Mouse (Mus musculus): Measurements from ENCODE around the gene Pced1b. TPM values are rescaled to one million over a fixed set of nuclear protein-coding genes. Genes with fewer than 3 reads are reported as not detected.
A peak's percentile ranks its signal among the peaks of the same experiment; 100 is the strongest.
"Not testable (repeated sequence)": the region's sequence is repeated elsewhere in the genome, so short reads cannot be mapped to it uniquely, and the experiment has no call there.

Pced1b gene
- total RNA-seq (2021) = 1 to 10 TPM; 9.3 to 9.6 TPM

DNA sequence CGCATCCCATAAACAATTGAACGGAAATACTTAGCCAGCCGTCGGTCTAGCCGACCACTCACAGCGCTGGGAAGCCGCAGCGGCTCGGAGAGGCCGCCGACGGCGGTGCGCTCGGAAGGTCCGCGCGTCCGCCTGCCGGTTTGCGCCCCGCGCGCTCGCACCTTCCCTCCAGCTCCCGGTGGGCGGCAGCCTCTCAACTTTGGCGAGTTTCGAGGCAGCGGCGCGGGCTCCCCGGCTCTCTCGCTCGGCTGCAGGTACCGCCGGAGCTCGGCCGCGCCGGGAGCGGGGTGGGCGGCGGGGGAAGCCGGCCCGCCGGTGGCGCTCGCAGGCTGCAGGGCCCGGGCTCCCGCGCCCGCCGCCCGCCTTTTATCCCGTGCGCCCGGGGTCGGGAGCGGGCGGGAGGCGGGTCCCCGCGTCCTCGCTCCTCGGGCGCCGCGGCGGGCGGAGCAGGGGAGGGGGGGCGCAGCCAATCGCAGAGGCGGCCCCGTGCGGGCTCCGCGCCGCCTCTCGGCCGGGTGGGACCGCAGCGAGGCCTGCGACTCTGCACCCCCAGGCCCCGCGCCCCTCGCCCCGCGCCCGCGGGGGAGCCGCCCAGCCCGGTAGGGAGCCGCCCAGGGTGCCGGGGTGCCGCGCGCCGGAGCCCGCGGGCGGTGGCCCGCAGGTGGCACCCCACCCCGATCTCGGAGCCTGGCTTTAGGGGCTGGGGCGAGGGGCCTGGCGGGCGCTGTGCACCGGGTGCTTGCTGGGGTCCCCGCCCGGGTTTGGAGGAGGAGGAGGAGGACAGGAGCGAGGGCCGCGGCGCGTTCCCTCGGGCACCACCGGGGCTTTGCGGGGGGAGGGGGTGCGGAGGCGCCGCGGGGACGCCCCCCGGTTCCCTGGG lies at the start of gene Pced1b, which contains the start of gene Amigo2:
Gene Pced1b (plus strand): TSS at position 197 of the 880 bp plus-strand sequence.
Gene Amigo2 (minus strand): TSS at position 377 of the 880 bp plus-strand sequence.
- peak; percentile 45 to 55 for DNase-seq (ENCODE audit: extremely low spot score in 1 of 2, low spot score in 1 of 2)

DNA sequence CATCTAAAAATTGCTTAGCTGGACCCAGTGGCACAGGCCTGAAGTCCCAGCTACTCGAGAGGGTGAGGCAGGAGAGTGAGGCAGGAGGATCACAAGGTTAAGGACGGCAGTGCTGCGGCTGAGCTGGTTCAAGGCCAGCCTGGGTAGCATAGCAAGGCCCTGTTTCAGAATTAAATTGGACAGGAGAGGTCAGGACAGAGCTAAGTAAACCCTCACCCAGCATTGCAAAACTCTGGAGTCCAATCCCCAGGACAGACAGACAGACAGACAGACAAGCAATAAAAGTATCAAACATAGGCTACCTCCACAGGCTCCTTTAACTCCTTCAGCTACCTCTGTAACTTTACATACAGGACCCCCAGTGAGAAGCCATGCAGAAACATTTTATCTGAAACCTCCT lies 42.0 kb upstream of the Pced1b start:
- DNase-seq (ENCODE audit: extremely low spot score in 1 of 2, low spot score in 1 of 2) = no peak

DNA sequence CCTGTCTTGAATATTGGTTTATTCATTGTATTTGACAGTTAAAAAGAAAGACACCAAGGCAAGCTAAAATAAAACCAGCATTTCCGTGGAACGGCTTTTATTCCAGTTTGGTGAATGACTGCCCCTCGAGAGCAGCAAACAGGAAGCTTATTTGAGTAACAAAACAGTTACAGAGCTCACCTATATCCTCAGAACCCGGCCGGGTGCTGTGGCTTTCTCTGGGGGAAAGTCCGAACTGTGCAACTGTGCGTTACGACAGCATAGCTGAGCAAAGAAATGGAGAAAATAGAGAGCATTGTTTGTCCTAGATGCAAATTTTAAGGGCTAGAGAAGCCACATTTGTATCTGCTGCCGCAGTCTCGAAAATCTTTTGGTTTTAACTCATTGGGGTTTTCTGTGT lies 41.1 kb upstream of the Pced1b start:
- no peak for DNase-seq (ENCODE audit: extremely low spot score in 1 of 2, low spot score in 1 of 2)

DNA sequence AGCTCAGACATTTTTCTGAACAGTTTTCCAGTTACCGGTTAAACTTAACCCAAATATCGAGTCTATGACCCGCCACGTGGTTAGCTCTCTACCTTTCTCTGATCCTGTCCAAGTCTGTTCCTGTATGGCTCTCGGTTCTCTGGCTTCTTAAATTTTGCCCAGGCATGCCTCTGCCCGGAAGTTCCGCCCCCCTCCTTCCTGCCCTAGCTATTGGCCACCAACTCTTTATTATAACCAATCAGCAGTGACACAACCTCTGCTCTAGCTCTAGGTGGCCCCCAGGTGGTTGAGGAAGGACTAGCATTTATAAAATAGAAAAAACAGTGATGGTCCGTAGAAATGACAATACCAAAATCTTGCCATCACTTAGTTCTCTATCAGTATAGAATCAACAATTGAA lies 40.4 kb upstream of the Pced1b start:
- DNase-seq (ENCODE audit: extremely low spot score in 1 of 2, low spot score in 1 of 2) = no peak

DNA sequence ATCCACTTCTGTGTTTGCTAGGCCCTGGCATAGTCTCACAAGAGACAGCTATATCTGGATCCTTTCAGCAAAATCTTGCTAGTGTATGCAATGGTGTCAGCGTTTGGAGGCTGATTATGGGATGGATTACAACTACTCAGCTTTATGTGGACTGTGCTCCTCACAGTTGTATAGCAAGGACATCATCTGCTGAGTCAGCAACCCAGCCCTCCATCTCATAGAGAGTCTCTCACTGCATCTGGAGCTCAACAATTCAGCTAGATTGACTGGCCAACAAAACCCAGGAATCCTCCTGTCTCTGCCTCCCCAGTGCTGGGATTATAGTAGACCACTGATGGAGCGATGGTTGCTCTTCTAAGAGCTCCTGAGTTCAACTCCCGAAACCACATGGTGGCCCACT lies 37.2 kb upstream of the Pced1b start:
- not testable (repeated sequence) for DNase-seq (ENCODE audit: extremely low spot score in 1 of 2, low spot score in 1 of 2)

DNA sequence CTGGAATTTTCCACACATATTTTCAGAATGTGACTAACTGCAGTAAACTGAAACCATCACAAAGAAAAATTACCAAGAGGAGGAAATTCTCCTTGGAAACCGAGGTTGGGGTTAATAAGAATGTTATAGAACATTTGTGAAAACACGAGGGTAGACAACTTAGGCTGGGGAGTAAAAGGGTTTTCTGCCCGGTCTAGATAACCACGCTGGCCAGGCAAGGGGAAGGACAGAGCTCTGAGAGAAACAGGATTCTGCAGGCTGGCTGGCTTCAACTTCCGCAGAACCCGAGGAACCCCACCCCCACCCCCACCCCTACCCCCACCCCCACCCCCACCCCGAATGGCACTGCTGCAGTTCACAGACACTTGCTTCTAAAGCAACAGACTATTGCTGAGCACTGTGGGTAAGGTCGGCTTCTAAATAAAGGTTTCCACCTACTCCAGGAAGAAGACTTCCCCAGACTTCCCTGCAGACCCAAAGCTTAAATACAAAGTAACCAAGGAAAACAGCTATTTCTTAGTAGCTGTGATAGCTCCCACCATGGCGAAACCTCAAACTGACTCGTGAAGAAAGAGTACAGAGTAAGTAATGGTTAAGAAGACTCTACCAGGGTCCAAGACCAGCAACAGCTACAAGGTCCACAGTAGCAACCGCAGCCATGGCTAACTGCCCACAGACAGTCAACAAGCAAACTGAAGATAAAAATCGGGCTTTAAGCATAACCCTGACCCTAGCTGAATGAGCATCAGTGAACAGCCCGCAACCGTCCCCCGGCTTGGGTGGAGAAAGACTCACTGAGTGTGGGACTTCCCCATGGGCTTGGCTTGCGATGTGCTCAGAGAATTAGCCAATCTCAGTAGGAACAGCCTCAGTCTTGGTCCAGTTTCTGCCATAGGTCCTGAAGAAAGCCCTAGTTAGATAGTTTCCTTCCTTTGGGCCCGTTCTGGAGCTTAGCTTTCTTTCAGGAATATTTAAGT lies 34.1 kb upstream of the Pced1b start:
- DNase-seq (ENCODE audit: extremely low spot score in 1 of 2, low spot score in 1 of 2) = no peak

DNA sequence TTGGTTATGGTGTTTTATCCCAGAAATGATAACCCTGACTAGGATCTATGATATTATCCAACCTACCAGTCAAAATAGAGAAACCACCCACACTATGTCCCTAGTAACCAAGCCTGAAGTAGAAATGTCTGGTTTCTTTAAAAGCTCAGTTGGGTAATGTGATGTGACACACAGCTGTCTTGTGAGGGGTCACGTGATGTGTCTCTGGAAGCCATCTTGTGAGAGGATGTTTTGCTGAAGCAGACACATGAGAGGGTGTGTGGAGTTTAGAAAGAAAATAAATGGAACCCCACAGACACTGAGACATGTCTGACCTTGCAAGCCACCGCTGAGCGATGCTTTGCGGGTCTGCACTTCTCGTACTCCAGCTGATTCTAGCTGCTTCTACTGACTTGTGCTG lies 30.1 kb upstream of the Pced1b start:
- DNase-seq (ENCODE audit: extremely low spot score in 1 of 2, low spot score in 1 of 2) = no peak

DNA sequence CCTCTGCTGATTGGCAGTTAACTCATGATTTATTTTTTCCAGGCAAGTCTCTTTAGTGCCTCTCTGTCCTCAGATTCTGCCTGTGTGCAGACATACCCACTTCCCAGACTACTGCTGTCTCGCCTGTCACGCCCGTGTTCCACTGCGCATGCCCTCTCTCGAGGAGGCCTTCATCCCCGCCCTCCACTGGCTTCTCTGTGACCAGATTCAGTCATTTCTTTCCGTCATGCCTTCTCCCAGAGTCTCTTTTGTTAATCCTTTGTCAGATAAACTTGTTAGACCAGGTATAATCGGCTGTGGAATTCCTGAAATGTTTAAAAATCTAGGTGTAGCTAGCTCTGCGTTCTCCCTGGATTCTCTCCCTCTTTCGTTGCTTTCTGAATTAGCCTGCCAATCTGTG lies 23.5 kb upstream of the Pced1b start:
- DNase-seq (ENCODE audit: extremely low spot score in 1 of 2, low spot score in 1 of 2) = no peak

DNA sequence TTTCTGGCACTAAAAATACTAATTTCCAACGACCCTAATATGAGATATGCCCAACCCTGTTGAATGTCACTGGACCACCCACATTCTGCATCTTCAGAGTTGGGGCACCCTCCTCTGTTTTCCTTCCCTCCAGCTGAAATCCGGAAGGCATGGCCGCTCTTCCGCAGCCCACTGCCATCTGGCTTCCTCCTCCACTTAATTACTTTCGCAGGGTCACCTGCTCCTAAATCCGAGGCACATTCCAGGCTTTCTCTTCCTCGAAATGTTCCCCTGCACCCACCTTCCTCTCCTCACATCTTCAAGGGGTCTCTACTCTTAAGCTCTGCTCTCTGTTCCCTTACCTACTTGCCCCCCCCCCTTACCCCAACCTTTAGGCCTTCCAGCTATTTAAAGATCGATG lies 22.9 kb upstream of the Pced1b start:
- no peak for DNase-seq (ENCODE audit: extremely low spot score in 1 of 2, low spot score in 1 of 2)

DNA sequence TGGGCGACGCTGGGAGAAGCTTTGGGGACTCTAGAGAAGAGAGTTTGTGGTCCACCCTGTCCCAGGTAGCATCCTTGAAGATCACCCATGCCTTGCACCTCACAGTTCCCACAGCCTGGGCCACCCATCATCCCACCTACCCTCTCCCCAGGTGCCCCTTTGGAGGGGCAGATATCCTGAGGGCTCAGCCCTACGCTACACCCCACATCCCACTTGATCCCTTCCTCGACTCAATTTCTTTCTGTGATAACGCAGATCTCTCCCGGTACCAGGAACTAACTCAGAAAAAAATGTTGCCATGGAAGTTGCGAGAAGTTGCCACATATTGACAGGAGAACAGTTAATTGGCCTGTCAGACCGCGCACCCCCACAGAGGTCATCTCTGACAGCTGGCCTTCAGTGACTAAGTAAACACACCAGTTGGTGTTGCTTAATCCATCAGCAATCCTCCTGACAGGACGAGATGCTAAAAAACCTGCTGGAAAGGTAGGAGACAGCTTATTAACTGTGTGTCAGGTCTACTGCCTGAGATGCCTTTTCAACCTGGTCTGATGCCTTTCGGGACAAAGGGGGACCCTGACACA lies 17.3 kb upstream of the Pced1b start:
- no peak for DNase-seq (ENCODE audit: extremely low spot score in 1 of 2, low spot score in 1 of 2)

DNA sequence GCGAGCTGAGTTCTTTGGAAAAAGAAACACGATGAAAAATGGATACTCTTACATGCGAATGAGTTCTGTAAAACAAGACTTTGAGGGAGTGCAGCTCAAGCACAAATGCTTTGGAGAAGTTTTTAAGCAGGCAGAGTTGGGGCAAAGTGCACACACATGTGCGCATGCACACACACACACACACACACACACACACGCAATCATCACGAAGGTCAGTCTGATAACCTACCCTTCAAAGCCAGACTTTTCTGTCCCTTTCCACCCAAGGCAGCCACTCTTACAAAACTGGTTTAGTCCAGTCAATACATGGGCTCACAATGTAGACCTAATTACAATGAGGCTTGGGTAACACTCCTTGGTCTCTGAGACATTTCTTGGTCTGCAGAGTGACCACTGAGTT lies 12.8 kb upstream of the Pced1b start:
- no peak for DNase-seq (ENCODE audit: extremely low spot score in 1 of 2, low spot score in 1 of 2)

DNA sequence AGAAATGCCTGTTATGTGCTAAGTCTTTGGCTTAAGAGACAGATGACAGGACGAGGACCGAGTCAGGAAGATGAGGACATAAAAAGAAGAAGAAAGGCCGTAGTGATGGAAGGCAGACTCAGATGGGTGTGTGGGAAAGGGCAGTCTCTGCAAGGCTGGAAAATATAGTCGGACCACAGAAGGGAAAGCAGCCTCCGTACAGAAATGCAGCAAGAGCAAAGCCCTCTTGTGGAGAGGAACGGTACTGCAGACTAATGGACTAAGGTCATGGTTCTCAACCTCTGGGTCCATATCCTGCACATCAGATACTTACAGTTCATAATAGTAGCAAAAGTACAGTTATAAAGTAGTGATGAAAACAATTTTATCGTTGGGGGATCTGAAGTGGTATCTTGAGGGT lies 11.7 kb upstream of the Pced1b start:
- DNase-seq (ENCODE audit: extremely low spot score in 1 of 2, low spot score in 1 of 2) = peak in 1 of 2 experiments; percentile 59

DNA sequence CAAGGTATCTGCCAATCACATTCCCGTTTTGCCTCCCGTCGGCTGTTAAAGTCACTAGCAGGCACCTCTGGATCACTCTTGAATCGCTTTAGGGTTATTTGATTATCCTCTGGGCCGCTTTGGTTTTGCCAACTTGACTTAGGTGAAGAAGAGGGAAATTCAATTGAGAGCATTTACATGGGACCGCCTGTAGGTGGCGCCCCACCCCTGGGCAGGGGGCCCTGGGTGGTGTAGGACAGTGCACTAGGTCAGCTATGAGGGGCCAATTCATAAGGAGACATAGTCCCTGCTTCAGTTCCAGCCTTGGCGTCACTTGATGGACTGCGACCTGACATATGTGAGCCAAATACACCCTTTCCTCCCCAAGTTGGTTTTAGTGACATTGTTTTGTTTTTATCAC lies 10.0 kb upstream of the Pced1b start:
- DNase-seq (ENCODE audit: extremely low spot score in 1 of 2, low spot score in 1 of 2) = peak in 1 of 2 experiments; percentile 33

DNA sequence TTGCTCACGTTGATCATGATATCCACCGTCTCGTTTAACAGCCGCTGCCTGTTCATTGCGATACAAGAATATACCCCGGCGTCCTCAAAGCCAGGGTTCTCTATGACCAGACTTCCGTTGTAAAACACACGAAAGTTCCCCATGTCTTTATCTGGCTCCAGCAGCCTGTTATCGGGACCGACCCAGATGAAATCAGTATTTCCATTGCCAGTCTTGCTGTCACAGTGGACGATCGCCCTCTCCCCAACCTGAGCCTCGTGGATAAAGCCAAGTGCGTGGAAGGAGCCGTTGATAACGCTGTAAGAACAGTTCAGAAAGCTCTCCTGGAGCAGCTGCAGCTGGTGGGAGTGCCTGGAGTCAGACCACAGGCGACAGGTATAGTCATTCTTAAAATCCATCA lies 1.5 kb upstream of the Pced1b start:
- DNase-seq (ENCODE audit: extremely low spot score in 1 of 2, low spot score in 1 of 2) = no peak

DNA sequence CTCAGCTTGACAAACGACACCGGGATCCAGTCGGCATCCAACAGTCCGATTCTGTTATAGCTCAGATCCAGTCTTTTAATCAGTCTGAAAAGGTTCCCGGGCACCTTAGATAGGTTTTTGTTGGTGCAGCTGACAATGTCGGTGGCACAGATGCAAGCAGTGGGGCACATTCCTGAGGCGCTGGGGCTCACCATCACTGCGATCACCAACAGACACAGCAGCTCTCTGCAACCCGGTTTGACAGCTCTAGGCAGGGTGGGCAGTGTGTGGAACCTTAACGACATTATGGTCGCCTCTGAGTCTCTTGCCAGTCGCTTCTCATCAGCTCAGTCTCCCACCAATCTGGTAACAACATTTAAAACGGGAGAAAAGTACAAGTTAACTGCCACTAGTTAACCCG lies 651 bp upstream of the Pced1b start:
- no peak for DNase-seq (ENCODE audit: extremely low spot score in 1 of 2, low spot score in 1 of 2)

DNA sequence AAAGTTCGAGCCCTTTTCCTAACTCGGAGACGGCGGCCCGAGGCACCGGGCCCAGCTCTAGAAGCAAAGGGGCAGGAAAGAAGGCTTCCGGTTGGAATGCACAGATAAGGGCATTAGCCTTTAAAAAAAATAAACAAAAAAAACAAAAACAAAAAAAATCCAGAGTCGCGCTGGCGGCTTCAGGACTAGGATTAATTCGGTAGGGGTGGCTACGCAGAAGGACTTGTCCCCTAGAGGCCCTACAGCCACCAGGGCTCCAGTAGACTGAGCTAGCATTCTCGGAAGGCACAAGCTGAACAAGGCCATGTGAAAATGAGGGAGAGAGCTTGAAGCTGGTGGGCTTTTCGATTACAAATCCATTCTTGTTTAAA lies 869 bp downstream of the Pced1b start:
- DNase-seq (ENCODE audit: extremely low spot score in 1 of 2, low spot score in 1 of 2) = no peak

DNA sequence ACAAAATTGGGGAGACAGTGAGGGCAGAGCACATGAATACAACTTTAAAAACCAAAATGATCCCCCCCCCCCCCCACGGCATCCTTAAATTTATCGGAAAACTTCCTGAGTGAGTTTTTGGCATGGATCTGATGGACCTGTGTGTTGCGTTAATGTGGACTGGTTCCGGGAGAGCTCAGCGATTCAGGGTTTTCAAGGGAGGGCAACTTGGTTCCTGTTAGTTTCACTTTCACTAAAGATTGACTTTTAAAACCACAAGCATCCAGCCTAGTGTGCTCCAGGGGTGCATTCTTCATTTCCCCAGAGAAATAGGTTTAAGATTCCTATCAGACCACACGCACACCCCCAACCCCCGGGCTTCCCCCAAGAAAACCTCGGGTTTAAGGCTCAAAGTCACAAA lies 1.4 kb downstream of the Pced1b start:
- DNase-seq (ENCODE audit: extremely low spot score in 1 of 2, low spot score in 1 of 2) = no peak

DNA sequence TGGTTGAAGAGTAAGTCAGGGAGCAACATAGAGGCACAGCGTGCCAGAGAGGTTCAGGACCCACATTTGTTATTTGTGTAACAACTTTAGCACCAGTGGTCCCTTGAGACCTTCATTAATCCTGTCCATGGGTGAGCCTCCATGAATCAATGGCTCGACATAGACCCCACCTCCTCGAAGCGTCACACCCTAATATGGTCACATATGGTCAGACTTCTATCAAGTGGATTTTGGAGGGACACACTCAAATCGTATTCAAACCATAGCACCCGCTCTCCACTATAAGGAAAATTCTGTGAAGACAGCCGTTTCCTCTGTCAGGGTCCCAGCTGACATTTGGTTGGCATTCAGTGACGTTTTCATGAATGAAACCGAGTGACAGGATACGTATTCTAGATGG lies 2.4 kb downstream of the Pced1b start:
- DNase-seq (ENCODE audit: extremely low spot score in 1 of 2, low spot score in 1 of 2) = no peak

DNA sequence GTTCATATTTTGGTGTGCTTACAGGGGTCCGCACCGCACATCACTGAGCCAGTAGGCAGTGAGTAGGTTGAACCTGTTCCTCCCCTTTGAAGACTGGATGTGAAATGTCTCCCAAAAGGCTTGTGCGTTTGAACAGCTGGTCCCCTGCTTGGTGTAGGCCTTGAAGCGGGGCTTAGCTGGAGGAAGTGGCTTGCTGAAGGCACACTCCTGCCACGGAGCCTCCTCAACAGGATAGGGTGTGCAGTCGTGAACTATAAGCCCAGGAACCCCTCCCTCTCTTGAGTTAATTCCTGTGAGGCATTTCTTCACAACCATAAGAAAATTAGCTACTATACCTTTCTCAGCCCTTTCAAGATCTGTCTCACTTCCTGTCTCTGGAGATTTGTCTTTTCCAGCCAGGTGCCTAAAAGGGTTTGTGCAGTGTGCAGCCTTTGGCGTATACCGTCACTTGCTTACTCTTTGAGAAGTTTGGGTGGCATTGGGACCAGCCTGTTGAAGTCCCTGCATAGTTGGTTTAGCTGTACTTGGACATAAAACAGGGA lies 5.7 kb downstream of the Pced1b start:
- no peak for DNase-seq (ENCODE audit: extremely low spot score in 1 of 2, low spot score in 1 of 2)

DNA sequence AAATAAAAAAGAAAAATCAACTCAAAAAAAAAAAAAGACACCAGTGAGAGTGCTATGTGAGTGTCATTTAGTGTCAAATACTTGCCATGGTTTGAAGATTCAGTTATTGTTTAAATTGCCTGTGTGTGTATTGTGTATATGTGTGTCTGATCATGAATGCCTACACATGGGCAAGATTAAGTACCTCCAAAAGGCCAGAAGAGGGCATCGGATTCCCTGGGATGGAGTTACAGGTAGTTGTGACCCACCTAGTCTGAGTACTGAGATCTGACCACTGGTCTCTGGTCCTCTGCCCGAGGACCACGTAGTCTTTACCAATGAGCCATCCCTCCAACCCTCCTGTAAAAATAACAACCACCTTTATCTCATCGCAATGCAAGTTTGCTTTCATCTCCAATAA lies 7.5 kb downstream of the Pced1b start:
- no peak for DNase-seq (ENCODE audit: extremely low spot score in 1 of 2, low spot score in 1 of 2)

DNA sequence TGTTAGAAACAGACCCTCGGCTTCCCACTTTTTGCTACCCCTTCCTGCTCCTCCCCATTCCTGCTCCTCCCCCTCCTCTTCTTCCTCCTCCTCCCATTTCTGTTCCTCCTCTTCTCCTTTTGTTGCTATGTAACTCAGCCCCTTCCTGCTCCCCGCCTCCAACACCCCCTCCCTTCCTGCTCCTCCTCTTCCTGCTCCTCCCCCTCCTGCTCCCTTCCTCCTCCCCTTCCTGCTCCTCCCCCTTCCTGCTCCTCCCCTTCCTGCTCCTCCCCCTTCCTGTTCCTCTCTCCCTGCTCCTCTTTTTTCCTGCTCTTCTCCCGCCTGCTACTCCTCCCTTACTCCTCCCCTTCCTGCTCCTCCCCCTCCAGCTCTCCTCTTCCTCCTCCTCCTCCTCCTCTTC lies 8.9 kb downstream of the Pced1b start:
- DNase-seq (ENCODE audit: extremely low spot score in 1 of 2, low spot score in 1 of 2) = no peak
